Mouse (Mus musculus): Measurements from ENCODE around the gene Hmga2. TPM values are rescaled to one million over a fixed set of nuclear protein-coding genes. Genes with fewer than 3 reads are reported as not detected.
"Not testable (repeated sequence)": the region's sequence is repeated elsewhere in the genome, so short reads cannot be mapped to it uniquely, and the experiment has no call there.

Gene Hmga2
- total RNA-seq, 2 experiments from 2014 or later = not detected

GRCm38 (mm10) chr10:120391971-120392716 lies 84.1 kb downstream of the Hmga2 start:
- DNase-seq = no peak

- DNase-seq = no peak
Observed at GRCm38 (mm10) chr10:120390912-120391835, 85.1 kb downstream of the Hmga2 start.

- no peak for DNase-seq
Observed at GRCm38 (mm10) chr10:120389707-120390106, 86.6 kb downstream of the Hmga2 start.

DNA sequence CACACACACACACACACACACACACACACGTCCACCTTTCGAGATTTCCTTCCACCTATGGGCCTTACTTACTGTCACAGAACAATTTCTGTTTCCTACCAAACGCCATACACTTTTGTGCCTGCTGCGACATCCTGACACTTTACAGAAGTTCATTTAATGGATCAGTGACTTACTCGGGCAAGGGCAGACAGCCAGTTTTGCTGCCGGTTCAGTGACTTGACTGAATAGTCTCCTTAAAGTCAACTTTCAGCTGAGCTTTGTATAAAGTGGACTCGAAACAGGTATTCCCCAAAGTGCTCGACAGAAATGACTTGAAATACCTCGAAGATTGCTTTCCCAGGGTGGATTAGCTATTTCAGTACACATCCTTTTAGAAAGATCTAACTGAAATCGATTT lies 87.3 kb downstream of the Hmga2 start:
- no peak for DNase-seq

DNA sequence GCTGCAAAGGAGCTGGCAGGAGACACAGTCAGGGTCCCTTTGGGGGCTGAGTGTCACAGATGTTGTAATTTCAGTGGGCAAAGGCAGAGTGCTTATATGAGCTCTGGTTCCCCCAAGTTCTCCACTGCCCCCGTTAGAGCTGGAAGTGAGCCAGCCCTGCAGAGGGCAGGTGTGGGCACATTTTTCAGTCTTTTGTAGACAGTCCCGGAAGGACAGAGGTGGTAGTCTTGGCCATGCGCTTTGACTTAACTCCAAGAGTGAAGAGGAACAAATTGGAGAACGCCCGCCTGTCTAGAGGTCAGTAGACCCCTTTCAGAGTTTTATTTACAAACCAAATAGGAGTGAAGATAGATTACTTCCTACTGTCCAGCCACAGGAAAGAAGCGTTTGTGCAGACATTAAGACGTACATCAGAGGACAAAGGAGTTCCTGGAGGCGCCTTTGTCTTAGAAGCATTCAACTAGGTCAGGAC lies 87.8 kb downstream of the Hmga2 start:
- DNase-seq = no peak

GRCm38 (mm10) chr10:120387105-120387504 lies 89.2 kb downstream of the Hmga2 start:
- DNase-seq = no peak

- peak; percentile 20 to 70 for DNase-seq
Observed at GRCm38 (mm10) chr10:120384797-120385600, 91.3 kb downstream of the Hmga2 start.

- DNase-seq = no peak
Observed at GRCm38 (mm10) chr10:120384040-120384439, 92.2 kb downstream of the Hmga2 start.

DNA sequence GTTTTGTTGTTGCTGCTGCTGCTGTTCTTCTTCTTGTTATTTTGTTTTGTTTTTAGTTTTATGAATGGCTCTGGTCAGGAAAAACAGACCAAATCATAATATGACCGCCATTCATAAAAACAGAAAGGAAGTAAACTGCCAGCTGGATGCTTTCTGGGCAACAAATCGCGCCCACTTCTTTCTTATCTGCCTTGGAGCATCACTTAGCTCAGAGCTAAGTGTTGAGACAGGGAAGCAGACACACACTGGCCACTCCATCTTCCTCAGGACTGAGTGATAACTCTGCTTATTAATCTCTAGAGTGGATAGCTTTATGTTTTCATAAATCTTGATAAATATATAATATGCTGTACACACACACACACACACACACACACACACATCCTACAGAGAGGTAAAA lies 98.5 kb downstream of the Hmga2 start:
- DNase-seq = no peak

GRCm38 (mm10) chr10:120377327-120377752 lies 98.9 kb downstream of the Hmga2 start:
- peak; percentile 75 to 78 for DNase-seq

GRCm38 (mm10) chr10:120375438-120375837 lies 100.8 kb downstream of the Hmga2 start:
- no peak for DNase-seq

DNA sequence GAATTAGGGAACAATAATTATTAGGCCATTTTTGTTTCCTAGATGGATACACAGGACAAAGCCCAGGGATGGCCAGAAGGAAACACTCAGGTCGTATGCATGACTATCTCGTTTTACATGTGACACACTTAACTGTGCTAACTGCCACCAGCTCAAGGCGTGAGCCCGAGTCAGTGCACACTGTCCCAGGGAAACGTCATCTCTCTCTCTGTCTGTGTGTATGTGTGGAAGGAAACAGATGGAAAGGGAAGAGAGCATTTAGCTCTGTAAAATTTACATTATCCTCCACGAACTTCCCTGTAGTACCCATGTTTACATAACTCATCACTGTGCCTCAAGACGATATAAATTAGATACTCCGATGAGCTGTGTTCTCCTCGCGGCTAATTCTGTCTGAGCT lies 105.1 kb downstream of the Hmga2 start:
- DNase-seq = no peak

DNA sequence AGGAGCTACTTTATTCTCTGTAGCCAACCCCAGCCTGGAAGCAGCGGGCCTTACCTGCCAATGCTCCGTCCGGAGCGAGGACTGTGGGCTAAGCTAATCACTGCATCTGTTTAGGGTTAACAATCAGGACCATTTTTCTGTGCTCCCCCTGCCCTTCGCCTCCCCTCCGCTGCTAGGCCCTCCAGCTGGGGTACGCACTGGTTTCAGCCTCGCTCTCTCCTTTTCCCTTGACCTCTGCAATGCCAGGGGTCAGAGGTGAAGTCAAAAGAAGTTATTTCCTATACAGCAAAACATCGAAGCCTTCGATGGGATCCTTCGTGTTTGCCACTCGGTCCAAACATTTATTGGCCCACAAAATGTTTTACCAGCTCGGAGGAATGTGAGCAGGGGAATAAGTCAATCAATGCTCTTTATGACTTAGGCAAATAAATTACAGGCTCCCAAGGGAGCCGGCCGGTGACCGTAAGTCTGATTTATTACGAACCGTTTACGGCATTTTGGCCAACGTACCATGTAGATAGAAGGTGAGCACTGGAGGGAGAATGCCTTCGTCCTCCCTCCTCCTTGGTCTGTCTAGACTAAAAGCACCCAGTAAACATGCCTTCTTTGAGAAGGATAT lies 107.0 kb downstream of the Hmga2 start:
- no peak for DNase-seq

DNA sequence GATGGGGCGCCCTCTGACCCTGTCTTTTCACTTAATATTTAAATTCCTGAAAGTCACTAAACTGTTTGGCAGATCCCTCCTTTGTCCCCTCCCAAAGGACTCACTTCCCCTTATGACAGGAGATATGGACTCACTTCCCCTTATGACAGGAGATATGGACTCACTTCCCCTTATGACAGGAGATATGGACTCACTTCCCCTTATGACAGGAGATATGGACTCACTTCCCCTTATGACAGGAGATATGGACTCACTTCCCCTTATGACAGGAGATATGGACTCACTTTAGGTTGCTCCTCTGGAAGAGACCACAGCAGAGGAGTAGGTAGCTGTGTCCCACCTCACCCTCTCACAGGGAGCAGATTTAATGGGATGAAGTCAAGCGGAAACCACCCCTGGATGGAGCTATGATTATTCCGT lies 110.1 kb downstream of the Hmga2 start:
- DNase-seq = not testable (repeated sequence)

DNA sequence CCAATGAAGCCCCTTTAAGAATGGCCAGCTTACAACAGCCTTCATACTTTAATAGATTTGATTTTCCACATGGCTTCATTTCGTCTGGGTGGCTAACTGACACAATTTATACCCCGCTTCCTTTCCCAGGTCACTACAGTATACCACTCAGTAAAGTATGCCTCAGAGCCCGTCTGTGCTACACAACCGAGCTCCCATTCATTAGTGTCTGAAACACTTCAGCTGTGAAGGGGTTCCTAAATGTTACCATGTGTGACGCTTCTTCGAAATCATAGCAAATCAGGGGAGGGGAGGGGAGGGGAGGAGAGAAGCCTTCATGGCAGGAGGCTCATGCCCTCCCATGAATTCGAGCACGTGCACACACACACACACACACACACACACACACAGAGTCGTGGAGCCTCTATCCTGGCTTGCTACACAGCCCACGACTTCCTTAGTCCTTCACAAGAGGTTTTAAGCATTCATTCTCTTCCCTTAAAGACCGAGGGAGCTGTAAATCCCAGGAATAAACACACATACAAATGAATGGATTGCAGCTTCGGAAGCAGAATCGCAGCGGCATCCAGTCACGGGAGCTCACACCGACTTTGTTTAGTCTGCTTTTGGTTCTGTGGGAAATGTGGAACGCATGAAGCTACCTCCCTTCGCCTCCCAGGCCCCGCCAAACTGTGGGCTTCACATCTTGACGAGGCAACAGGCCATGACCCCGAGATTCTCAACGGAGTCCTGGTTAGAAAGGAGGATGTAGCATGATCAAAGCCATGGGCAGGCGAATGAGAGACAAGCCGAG lies 110.7 kb downstream of the Hmga2 start:
- no peak for DNase-seq

DNA sequence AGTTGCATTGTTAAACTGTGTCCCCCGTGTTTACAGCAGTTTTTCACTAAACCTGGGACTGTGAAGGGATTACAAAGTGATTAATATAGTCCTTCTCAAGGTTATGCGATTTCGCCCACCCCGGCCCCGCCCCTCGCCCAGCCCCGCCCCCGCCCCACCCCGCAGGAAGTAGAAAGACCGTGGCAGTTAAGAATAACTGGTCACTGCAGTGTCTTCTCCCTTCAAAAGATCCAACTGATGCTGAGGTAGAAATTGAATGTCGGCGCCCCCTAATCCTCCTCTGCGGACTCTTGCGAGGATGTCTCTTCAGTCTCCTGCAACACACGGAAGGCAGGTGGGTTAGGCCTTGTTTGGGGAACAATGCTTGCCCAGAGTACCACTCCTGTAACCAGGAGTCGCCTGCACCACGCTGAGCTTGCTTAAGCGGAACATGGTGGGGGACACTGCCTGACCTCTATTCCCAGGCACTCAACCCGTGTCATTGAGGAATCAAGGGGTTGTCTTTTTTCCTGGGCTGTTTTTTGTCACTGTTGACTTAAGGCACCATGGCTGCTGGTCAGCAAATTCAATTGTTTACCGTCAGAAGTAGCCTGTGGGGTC lies 112.2 kb downstream of the Hmga2 start:
- DNase-seq = no peak

DNA sequence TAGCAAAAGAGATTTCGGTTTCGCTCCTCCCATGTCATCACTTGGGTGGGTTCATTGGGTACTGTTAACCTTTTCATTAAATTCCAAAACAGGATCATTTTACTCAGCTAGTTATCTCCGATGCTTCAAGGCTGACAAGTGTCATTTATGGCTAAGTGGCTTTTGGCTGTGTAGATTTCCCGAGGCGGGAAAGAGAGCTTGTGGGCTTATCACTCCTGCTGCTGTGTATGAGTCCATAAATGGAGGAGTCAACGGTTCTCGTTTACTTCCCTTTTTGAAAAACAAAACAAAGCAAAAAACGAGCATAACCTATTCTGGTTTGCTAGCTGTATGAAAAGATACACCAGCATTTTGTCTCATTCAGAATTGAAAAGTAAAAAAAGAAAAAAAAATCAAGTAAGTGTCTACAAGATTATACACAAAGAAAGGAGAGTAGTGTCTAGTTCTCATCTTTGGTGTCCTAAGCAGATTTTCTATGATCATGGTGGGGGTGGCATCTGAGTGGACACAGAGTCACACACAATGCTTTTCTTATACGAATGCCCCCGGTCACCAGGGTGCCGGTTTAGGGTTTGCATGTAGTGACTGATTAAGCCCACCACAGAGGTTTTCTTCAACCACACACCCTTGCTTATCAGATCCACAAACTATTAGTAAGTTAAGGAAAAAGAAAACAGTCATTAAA lies 112.8 kb downstream of the Hmga2 start:
- DNase-seq = not testable (repeated sequence)

GRCm38 (mm10) chr10:120354523-120355030 lies 121.7 kb downstream of the Hmga2 start:
- DNase-seq = no peak

- no peak for DNase-seq
Observed at GRCm38 (mm10) chr10:120345325-120345724, 130.9 kb downstream of the Hmga2 start.
